Comparison of ENCODE assay signal across 24 mouse cellular contexts in the genomic region with DNA sequence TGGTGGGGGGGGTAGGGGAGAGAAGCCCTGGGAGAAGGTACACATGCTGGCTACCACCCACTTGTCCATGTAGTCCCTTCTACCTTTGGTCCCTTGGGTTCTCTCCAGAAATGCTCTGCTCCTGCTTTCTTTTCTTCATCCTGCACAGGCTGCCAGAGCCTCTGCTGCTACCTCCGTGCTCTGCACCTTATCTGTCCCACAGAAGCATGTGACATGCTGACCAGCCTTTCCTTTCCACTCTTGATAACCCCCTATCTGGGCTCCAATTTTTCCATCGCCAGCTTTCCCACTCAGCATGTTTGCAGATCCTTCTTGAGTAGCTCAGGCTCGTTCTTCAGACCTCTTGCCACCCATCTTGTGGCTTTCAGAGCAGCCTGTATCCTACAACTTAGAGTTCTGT.
DNase-seq lines count a peak whose midpoint lies in the region; ATAC-seq and TF ChIP-seq lines count a peak whose summit lies in the region.
"Had no signal": no experiment of that assay in that cellular context is flagged by ENCODE, and none has a peak within 500 bp of the region (broad histone marks: within the 10 kb centered on the region; RNA-seq: fewer than 3 reads in every experiment).

No protein-coding gene starts in this region.

- no peak overlapping the region for H3K27ac ChIP-seq in heart, embryonic 12.5 days (ENCODE audit: poor library complexity, severe bottlenecking)
- H3K27ac ChIP-seq in heart, embryonic 10.5 days = no peak overlapping the region
- H3K27ac ChIP-seq in liver, embryonic 11.5 days (ENCODE audit: low read depth, low read length) = no peak overlapping the region
- H3K27ac ChIP-seq in liver, postnatal 0 days (ENCODE audit: low read depth) = no peak overlapping the region
- H3K27ac ChIP-seq: embryonic facial prominence, embryonic 10.5 days; forebrain, embryonic 13.5 days; heart, adult 2 months; heart, embryonic 15.5 days; hindbrain, postnatal 0 days had no signal

- TF ChIP-seq EP300 in liver, postnatal 0 days (IDR thresholded peaks at IDR 0.05; ENCODE audit: low read depth) = no peak

- peaks cover 4% of the 10 kb centered on the region for H3K36me3 ChIP-seq in heart, embryonic 12.5 days
- peaks cover 3% of the 10 kb centered on the region; the same call in 1 of the 2 replicates for H3K36me3 ChIP-seq in heart, embryonic 10.5 days
- H3K36me3 ChIP-seq in liver, embryonic 11.5 days (ENCODE audit: control insufficient read depth, insufficient read depth, low read length) = no peaks in the 10 kb centered on the region
- peaks cover 27% of the 10 kb centered on the region for H3K36me3 ChIP-seq in liver, postnatal 0 days (replicated peaks; ENCODE audit: insufficient read depth, low read length)
- H3K36me3 ChIP-seq: embryonic facial prominence, embryonic 10.5 days had no signal

- peaks cover 13% of the 10 kb centered on the region for H3K4me1 ChIP-seq in heart, embryonic 12.5 days (replicated peaks)
- H3K4me1 ChIP-seq in heart, embryonic 10.5 days = peaks cover 6% of the 10 kb centered on the region
- 0 out of 2 replicates have a peak, but pooled peaks cover 3% of the 10 kb centered on the region for H3K4me1 ChIP-seq in liver, embryonic 11.5 days (replicated peaks; ENCODE audit: control insufficient read depth, insufficient read depth, low read length)
- H3K4me1 ChIP-seq in liver, postnatal 0 days (ENCODE audit: insufficient read depth) = no peaks in the 10 kb centered on the region
- H3K4me1 ChIP-seq: embryonic facial prominence, embryonic 10.5 days; forebrain, embryonic 13.5 days had no signal

- no peaks in the 10 kb centered on the region for H3K27me3 ChIP-seq in heart, embryonic 12.5 days (replicated peaks)
- no peaks in the 10 kb centered on the region for H3K27me3 ChIP-seq in heart, embryonic 10.5 days (ENCODE audit: insufficient read depth, poor library complexity, severe bottlenecking)
- no peaks in the 10 kb centered on the region for H3K27me3 ChIP-seq in liver, embryonic 11.5 days (replicated peaks; ENCODE audit: control insufficient read depth, insufficient read depth, low read length)
- H3K27me3 ChIP-seq in liver, postnatal 0 days (ENCODE audit: insufficient read depth, low read length) = no peaks in the 10 kb centered on the region
- H3K27me3 ChIP-seq: forebrain, embryonic 13.5 days; heart, embryonic 15.5 days; Patski had no signal

- H3K4me3 ChIP-seq in heart, embryonic 12.5 days = no peak overlapping the region
- H3K4me3 ChIP-seq in heart, embryonic 10.5 days = no peak overlapping the region
- H3K4me3 ChIP-seq in liver, embryonic 11.5 days (ENCODE audit: low read depth, low read length) = no peak overlapping the region
- no peak overlapping the region for H3K4me3 ChIP-seq in liver, postnatal 0 days (ENCODE audit: low read depth, low read length)
- H3K4me3 ChIP-seq: embryonic facial prominence, embryonic 10.5 days; forebrain, embryonic 13.5 days; heart, adult 2 months; heart, embryonic 15.5 days had no signal

- no peak overlapping the region for H3K4me2 ChIP-seq in heart, embryonic 12.5 days
- no peak overlapping the region for H3K4me2 ChIP-seq in liver, embryonic 11.5 days
- no peak overlapping the region for H3K4me2 ChIP-seq in liver, postnatal 0 days (ENCODE audit: low read depth, low read length)
- H3K4me2 ChIP-seq: forebrain, embryonic 13.5 days; heart, embryonic 15.5 days had no signal

- no peak for TF ChIP-seq CTCF in liver, postnatal 0 days (IDR thresholded peaks at IDR 0.05; ENCODE audit: low read depth)

- no peak for DNase-seq in heart, embryonic 10.5 days (ENCODE audit: low spot score)
- no peak for DNase-seq in liver, embryonic 11.5 days (ENCODE audit: low spot score)
- no peak for DNase-seq in liver, postnatal 0 days
- no peak for DNase-seq in spleen, postnatal 36 days (ENCODE audit: low spot score in 2 of 2)
- DNase-seq: adrenal gland, postnatal 14 days; B cell, adult 2 months; cerebellum, adult 11-12 months; cerebellum, adult 9-10 months; cerebellum, postnatal 36 days; forebrain, postnatal 0 days; gastrocnemius, postnatal 14 days; heart, adult 2 months; heart, postnatal 36 days had no signal

- peak; percentile 69 for ATAC-seq in heart, embryonic 12.5 days (ENCODE audit: insufficient number of reproducible peaks, low FRiP score)
- ATAC-seq in liver, embryonic 11.5 days (replicated peaks; ENCODE audit: low FRiP score) = peak; percentile 58; the same call in 1 of the 2 replicates
- no peak for ATAC-seq in liver, postnatal 0 days
- 0 out of 2 replicates have a peak, but pooled peaks have one; percentile 39 for ATAC-seq in common myeloid progenitor, adult 5-6 weeks (replicated peaks; ENCODE audit: low read depth, poor library complexity, severe bottlenecking)
- ATAC-seq in megakaryocyte-erythroid progenitor cell, adult 5-6 weeks (replicated peaks; ENCODE audit: low FRiP score, low TSS enrichment, poor library complexity, severe bottlenecking) = peak; percentile 75; the same call in 1 of the 2 replicates
- ATAC-seq: activated CD4-positive, CD25-positive, alpha-beta regulatory T cell, adult 4 months; CD4-positive, CD25-positive, alpha-beta regulatory T cell, adult 4 months; forebrain, embryonic 13.5 days; forebrain, postnatal 0 days; hindbrain, postnatal 0 days; Patski had no signal

- H3K9me3 ChIP-seq in heart, embryonic 12.5 days (replicated peaks) = no peaks in the 10 kb centered on the region
- H3K9me3 ChIP-seq in heart, embryonic 10.5 days = no peaks in the 10 kb centered on the region
- H3K9me3 ChIP-seq in liver, embryonic 11.5 days (ENCODE audit: control insufficient read depth, low read length) = no peaks in the 10 kb centered on the region
- no peaks in the 10 kb centered on the region for H3K9me3 ChIP-seq in liver, postnatal 0 days (ENCODE audit: low read length)
- H3K9me3 ChIP-seq: embryonic facial prominence, embryonic 10.5 days; forebrain, embryonic 13.5 days; G1E; heart, embryonic 15.5 days had no signal

- H3K9ac ChIP-seq in heart, embryonic 12.5 days = no peak overlapping the region
- no peak overlapping the region for H3K9ac ChIP-seq in liver, embryonic 11.5 days (ENCODE audit: low read depth, low read length)
- no peak overlapping the region for H3K9ac ChIP-seq in liver, postnatal 0 days (replicated peaks)
- H3K9ac ChIP-seq: forebrain, embryonic 13.5 days; forebrain, postnatal 0 days; heart, embryonic 15.5 days had no signal

- 11% methylated on average over 3 of the region's 3 CpGs for WGBS in heart, embryonic 12.5 days
- WGBS in heart, embryonic 10.5 days = 15% methylated on average over 3 of the region's 3 CpGs
- WGBS in liver, embryonic 11.5 days = 38% methylated on average over 3 of the region's 3 CpGs
- 50% methylated on average over 3 of the region's 3 CpGs for WGBS in liver, postnatal 0 days (ENCODE audit: insufficient replicate concordance)
